In genomic region chr4:120650208-120650592, GRCm38 (mm10) we compare ENCODE assay signal across 8 mouse cellular contexts. TPM values are rescaled to one million over a fixed set of nuclear protein-coding genes. Genes with fewer than 3 reads are reported as not detected.
DNase-seq lines count a peak whose midpoint lies in the region; ATAC-seq and TF ChIP-seq lines count a peak whose summit lies in the region.

No protein-coding gene starts in this region.

- no peak for DNase-seq in heart, postnatal 36 days
- DNase-seq in G1E (ENCODE audit: low spot score) = no peak
- DNase-seq in layer of hippocampus, postnatal 10 days (ENCODE audit: low spot score in 2 of 2) = no peak

- ATAC-seq in heart, embryonic 11.5 days (replicated peaks; ENCODE audit: insufficient number of reproducible peaks, low FRiP score, low TSS enrichment) = no peak
- ATAC-seq in G1E (ENCODE audit: extremely low read depth, insufficient number of reproducible peaks, low FRiP score, poor library complexity, severe bottlenecking) = no peak
- peak; percentile 35 for ATAC-seq in forebrain, embryonic 15.5 days (replicated peaks)
- 0 out of 2 replicates have a peak, but pooled peaks have one; percentile 9 for ATAC-seq in liver, embryonic 15.5 days (ENCODE audit: insufficient read depth)
- no peak for ATAC-seq in inflammation-experienced regulatory T-cells, adult 6 months
- no peak for ATAC-seq in monocyte, adult 5-6 weeks (replicated peaks; ENCODE audit: insufficient number of reproducible peaks, low FRiP score, low TSS enrichment, poor library complexity, severe bottlenecking)

- peak overlapping the region; percentile 59 for H3K4me3 ChIP-seq in heart, embryonic 11.5 days (ENCODE audit: low read depth, low read length)
- H3K4me3 ChIP-seq in G1E (ENCODE audit: low read depth, low read length) = peak overlapping the region; percentile 70; the same call in 1 of the 2 replicates
- peak overlapping the region; percentile 47 for H3K4me3 ChIP-seq in forebrain, embryonic 15.5 days
- peak overlapping the region; percentile 57 for H3K4me3 ChIP-seq in liver, embryonic 15.5 days (replicated peaks)

- peaks cover 9% of the 10 kb centered on the region; the same call in 1 of the 2 replicates for H3K4me1 ChIP-seq in heart, embryonic 11.5 days (ENCODE audit: control insufficient read depth, insufficient read depth, low read length)
- peaks cover 45% of the 10 kb centered on the region for H3K4me1 ChIP-seq in G1E (ENCODE audit: insufficient read depth, low read depth, low read length)
- H3K4me1 ChIP-seq in forebrain, embryonic 15.5 days = peaks cover 13% of the 10 kb centered on the region; the same call in 1 of the 2 replicates
- H3K4me1 ChIP-seq in liver, embryonic 15.5 days (replicated peaks) = peaks cover 30% of the 10 kb centered on the region

- H3K9ac ChIP-seq in heart, embryonic 11.5 days (ENCODE audit: low read depth, low read length) = peak overlapping the region; percentile 66; the same call in 1 of the 2 replicates
- peak overlapping the region; percentile 57; the same call in 1 of the 2 replicates for H3K9ac ChIP-seq in forebrain, embryonic 15.5 days (replicated peaks)
- H3K9ac ChIP-seq in liver, embryonic 15.5 days = peak overlapping the region; percentile 60

- TF ChIP-seq CTCF in G1E (IDR thresholded peaks at IDR 0.05; ENCODE audit: low read depth, low read length) = no peak

- 21% methylated on average over 7 of the region's 7 CpGs for WGBS in heart, embryonic 11.5 days (ENCODE audit: insufficient replicate concordance)
- 21% methylated on average over 7 of the region's 7 CpGs for WGBS in forebrain, embryonic 15.5 days
- WGBS in liver, embryonic 15.5 days (ENCODE audit: insufficient replicate concordance) = 23% methylated on average over 7 of the region's 7 CpGs

- intact Hi-C loops in heart, postnatal 36 days (cut with DNase I) = no loop called here

- no peak overlapping the region for H3K27ac ChIP-seq in heart, embryonic 11.5 days (ENCODE audit: low read depth, low read length)
- no peak overlapping the region for H3K27ac ChIP-seq in forebrain, embryonic 15.5 days (replicated peaks)
- 0 out of 2 replicates have a peak overlapping the region, but pooled peaks have one; percentile 2 for H3K27ac ChIP-seq in liver, embryonic 15.5 days (replicated peaks)

- no peaks in the 10 kb centered on the region for H3K9me3 ChIP-seq in heart, embryonic 11.5 days (replicated peaks; ENCODE audit: control insufficient read depth, low read length)
- H3K9me3 ChIP-seq in G1E (replicated peaks) = no peaks in the 10 kb centered on the region
- no peaks in the 10 kb centered on the region for H3K9me3 ChIP-seq in forebrain, embryonic 15.5 days
- H3K9me3 ChIP-seq in liver, embryonic 15.5 days (replicated peaks) = no peaks in the 10 kb centered on the region

- H3K4me2 ChIP-seq in heart, embryonic 11.5 days = peak overlapping the region; percentile 97
- H3K4me2 ChIP-seq in forebrain, embryonic 15.5 days (replicated peaks) = peak overlapping the region; percentile 94
- H3K4me2 ChIP-seq in liver, embryonic 15.5 days = peak overlapping the region; percentile 91

- H3K27me3 ChIP-seq in heart, embryonic 11.5 days (ENCODE audit: control insufficient read depth, insufficient read depth, low read length) = peaks cover 36% of the 10 kb centered on the region
- H3K27me3 ChIP-seq in G1E (ENCODE audit: insufficient read depth, low read length) = peaks cover 22% of the 10 kb centered on the region
- peaks cover 14% of the 10 kb centered on the region for H3K27me3 ChIP-seq in forebrain, embryonic 15.5 days
- peaks cover 64% of the 10 kb centered on the region for H3K27me3 ChIP-seq in liver, embryonic 15.5 days

- H3K36me3 ChIP-seq in heart, embryonic 11.5 days (ENCODE audit: control insufficient read depth, insufficient read depth, low read length) = no peaks in the 10 kb centered on the region
- H3K36me3 ChIP-seq in G1E (replicated peaks) = no peaks in the 10 kb centered on the region
- no peaks in the 10 kb centered on the region for H3K36me3 ChIP-seq in forebrain, embryonic 15.5 days
- H3K36me3 ChIP-seq in liver, embryonic 15.5 days (replicated peaks) = no peaks in the 10 kb centered on the region

RNA-seq across cellular contexts. Expression of gene Cited4, which starts 16.2 kb away (rescaled TPM):
- 37.5 and 44.9 TPM in 2 replicates for polyA plus RNA-seq in heart, embryonic 11.5 days (2014; fragmentation: Nextera tagmentation; extraction: Ambion mirVana)
- total RNA-seq in heart, postnatal 36 days (2021) = 10 to 100 TPM; 26.9 to 36.2 TPM
- total RNA-seq in G1E (2014; fragmentation: Nextera tagmentation) (65.4 and 67.9 TPM in 2 replicates), G1E (2017) (82.3 and 128 TPM in 2 replicates)
- 625 and 793 TPM in 2 replicates for polyA plus RNA-seq in G1E (2012)
- polyA plus RNA-seq in forebrain, embryonic 15.5 days (2015; fragmentation: Nextera tagmentation; extraction: Ambion mirVana) = 0.41 and 0.64 TPM in 2 replicates
- 78.5 and 82.8 TPM in 2 replicates for polyA plus RNA-seq in liver, embryonic 15.5 days (2015; fragmentation: Nextera tagmentation; extraction: Ambion mirVana)
- under 1 TPM in 1 of 3 experiments, not detected in 2; 0.46 TPM for polyA plus RNA-seq in inflammation-experienced regulatory T-cells, adult 6 months (2017; shearing (Covaris generic))
- total RNA-seq in layer of hippocampus, postnatal 10 days (2021) = 1 to 10 TPM; 3.5 to 4.5 TPM
- total RNA-seq in monocyte, adult 5-6 weeks (2017) = 2.3 to 15.8 TPM (median 14.1 TPM) in 3 replicates

Comparison
In these comparisons a context has a peak if more than half of its experiments do, and no peak if none do; other contexts are left out.
1. ATAC-seq: peak in forebrain, embryonic 15.5 days (single experiment) and liver, embryonic 15.5 days (single experiment); none in heart, embryonic 11.5 days (single experiment), G1E (single experiment), inflammation-experienced regulatory T-cells, adult 6 months (single experiment) and monocyte, adult 5-6 weeks (single experiment).
2. RNA of gene Cited4, which starts 16.2 kb away (polyA plus RNA-seq): 625 to 793 TPM in G1E, 78.5 to 82.8 TPM in liver, embryonic 15.5 days and 37.5 to 44.9 TPM in heart, embryonic 11.5 days; 0.41 to 0.64 TPM in forebrain, embryonic 15.5 days and 0.46 TPM in inflammation-experienced regulatory T-cells, adult 6 months; every median in the first group is over 10 times any median in the second.
3. Peak in every context shown above with its lines, with median percentiles within 50 percentile points of each other: H3K4me2 ChIP-seq, H3K4me3 ChIP-seq and H3K9ac ChIP-seq.